Mouse (Mus musculus) MEL (cell line): Measurements from ENCODE around the gene Soat1. TPM values are rescaled to one million over a fixed set of nuclear protein-coding genes. Genes with fewer than 3 reads are reported as not detected.

Experiments
- DNase-seq: peaks from one replicate; pipeline ENCODE4 v3.0.0; 2011; ENCODE audit warnings: low read depth, low spot score
- H3K27ac ChIP-seq: 2 replicates; pipeline ENCODE4 v1.5.1; 2012; ENCODE audit warnings: low read depth, mild to moderate bottlenecking, control low read depth, low read length, moderate library complexity; ENCODE audit not compliant: control insufficient read depth
- H3K27me3 ChIP-seq, 2 experiments: fragments of 150-350 bp in 1 of 2; sonication (generic) in 1 of 2; 2 replicates each; pipeline ENCODE4 v1.6.1; 2012; ENCODE audit warnings: low read length in 2 of 2, mild to moderate bottlenecking in 2 of 2, improper control_type of control experiment in 1 of 2, moderate library complexity in 1 of 2; ENCODE audit not compliant: insufficient read depth in 2 of 2, control insufficient read depth in 1 of 2
- H3K36me3 ChIP-seq, 2 experiments: 2 replicates each; pipeline ENCODE4 v1.6.1; 2012 to 2014; ENCODE audit warnings: low read length in 2 of 2, improper control_type of control experiment in 1 of 2, inconsistent platforms in 1 of 2, mild to moderate bottlenecking in 1 of 2; ENCODE audit not compliant: insufficient read depth in 2 of 2, control insufficient read depth in 1 of 2
- H3K4me1 ChIP-seq, 2 experiments: fragments of 150-350 bp in 1 of 2; sonication (generic) in 1 of 2; 2 replicates each; pipeline ENCODE4 v1.6.1; 2012; ENCODE audit warnings: low read length in 2 of 2, improper control_type of control experiment in 1 of 2, mild to moderate bottlenecking in 1 of 2; ENCODE audit not compliant: insufficient read depth in 2 of 2, control insufficient read depth in 1 of 2
- H3K4me3 ChIP-seq, 2 experiments: fragments of 150-350 bp in 1 of 2; sonication (generic) in 1 of 2; 2 replicates each; pipeline ENCODE4 v1.5.1; 2012; ENCODE audit warnings: low read depth in 2 of 2, low read length in 2 of 2, mild to moderate bottlenecking in 2 of 2, moderate library complexity in 2 of 2, control low read depth in 1 of 2, improper control_type of control experiment in 1 of 2; ENCODE audit not compliant: control insufficient read depth in 1 of 2, insufficient read depth in 1 of 2
- H3K79me2 ChIP-seq: 2 replicates; pipeline ENCODE4 v1.6.1; 2012; ENCODE audit warnings: mild to moderate bottlenecking, low read length, moderate library complexity; ENCODE audit not compliant: control insufficient read depth, poor library complexity, insufficient read depth
- H3K9ac ChIP-seq: 2 replicates; pipeline ENCODE4 v1.6.1; 2012; ENCODE audit warnings: low read depth, mild to moderate bottlenecking, control low read depth, low read length, moderate library complexity; ENCODE audit not compliant: control insufficient read depth, poor library complexity, severe bottlenecking
- H3K9me3 ChIP-seq: fragments of 150-350 bp; sonication (generic); replicated peaks from 2 replicates; pipeline ENCODE4 v1.6.1; 2012; ENCODE audit warnings: mild to moderate bottlenecking, low read length, improper control_type of control experiment, moderate library complexity; ENCODE audit not compliant: insufficient read depth
- BHLHE40 ChIP-seq: IDR thresholded peaks from 2 replicates; pipeline ENCODE4 v1.6.1; 2012; ENCODE audit warnings: low read depth, mild to moderate bottlenecking, inconsistent platforms, low read length, improper control_type of control experiment, borderline replicate concordance
- CTCF ChIP-seq, 3 experiments: IDR thresholded peaks in 2 of 3; conservative IDR thresholded peaks in 1 of 3; 2 replicates each; pipeline ENCODE4 v1.5.1; 2011 to 2012; ENCODE audit warnings: low read length in 3 of 3, low read depth in 2 of 3, mild to moderate bottlenecking in 2 of 3, improper control_type of control experiment in 1 of 3, inconsistent platforms in 1 of 3, mixed read lengths in 1 of 3, moderate library complexity in 1 of 3; ENCODE audit not compliant: control insufficient read depth in 1 of 3, insufficient read depth in 1 of 3, poor library complexity in 1 of 3, severe bottlenecking in 1 of 3
- E2F4 ChIP-seq: IDR thresholded peaks from 2 replicates; pipeline ENCODE4 v1.6.1; 2011; ENCODE audit warnings: low read depth, low read length, improper control_type of control experiment, borderline replicate concordance
- ELF1 ChIP-seq: IDR thresholded peaks from 2 replicates; pipeline ENCODE4 v1.6.1; 2014; ENCODE audit warnings: low read depth, mild to moderate bottlenecking, inconsistent platforms, low read length, improper control_type of control experiment, moderate library complexity
- EP300 ChIP-seq, 2 experiments: IDR thresholded peaks; 2 replicates each; pipeline ENCODE4 v1.6.1; 2011; ENCODE audit warnings: improper control_type of control experiment in 2 of 2, low read length in 2 of 2, low read depth in 1 of 2, mild to moderate bottlenecking in 1 of 2
- GABPA ChIP-seq: IDR thresholded peaks from 2 replicates; pipeline ENCODE4 v1.6.1; 2012; ENCODE audit warnings: low read depth, mild to moderate bottlenecking, inconsistent platforms, low read length, improper control_type of control experiment, moderate library complexity
- HCFC1 ChIP-seq: IDR thresholded peaks from 2 replicates; pipeline ENCODE4 v1.6.1; 2012; ENCODE audit warnings: low read depth, mild to moderate bottlenecking, inconsistent platforms, low read length, improper control_type of control experiment, moderate library complexity
- JUND ChIP-seq: IDR thresholded peaks from 2 replicates; pipeline ENCODE4 v1.6.1; 2011; ENCODE audit warnings: low read depth, mild to moderate bottlenecking, improper control_type of control experiment, low read length
- MAFK ChIP-seq: IDR thresholded peaks from 2 replicates; pipeline ENCODE4 v1.6.1; 2011; ENCODE audit warnings: low read depth, mild to moderate bottlenecking, low read length, improper control_type of control experiment, borderline replicate concordance
- MYC ChIP-seq: IDR thresholded peaks from 2 replicates; pipeline ENCODE4 v1.6.1; 2011; ENCODE audit warnings: low read depth, mild to moderate bottlenecking, low read length, improper control_type of control experiment, moderate library complexity
- NRF1 ChIP-seq: IDR thresholded peaks from 2 replicates; pipeline ENCODE4 v1.6.1; 2014; ENCODE audit warnings: low read depth, mild to moderate bottlenecking, inconsistent platforms, low read length, improper control_type of control experiment, moderate library complexity; ENCODE audit not compliant: poor library complexity, insufficient read depth, severe bottlenecking
- POLR2A ChIP-seq, 2 experiments: IDR thresholded peaks; 2 replicates each; pipeline ENCODE4 v1.6.1; 2011 to 2012; ENCODE audit warnings: low read length in 2 of 2, mild to moderate bottlenecking in 2 of 2, control low read depth in 1 of 2, improper control_type of control experiment in 1 of 2, low read depth in 1 of 2, moderate library complexity in 1 of 2; ENCODE audit not compliant: control insufficient read depth in 1 of 2, insufficient read depth in 1 of 2, poor library complexity in 1 of 2
- RAD21 ChIP-seq: IDR thresholded peaks from 2 replicates; pipeline ENCODE4 v1.6.1; 2011; ENCODE audit warnings: mild to moderate bottlenecking, low read depth, low read length, improper control_type of control experiment
- RCOR1 ChIP-seq: IDR thresholded peaks from 2 replicates; pipeline ENCODE4 v1.6.1; 2012; ENCODE audit warnings: low read depth, mild to moderate bottlenecking, inconsistent platforms, low read length, improper control_type of control experiment
- SIN3A ChIP-seq: IDR thresholded peaks from 2 replicates; pipeline ENCODE4 v1.6.1; 2012; ENCODE audit warnings: low read length, improper control_type of control experiment, inconsistent platforms
- SMC3 ChIP-seq: IDR thresholded peaks from 2 replicates; pipeline ENCODE4 v1.6.1; 2011; ENCODE audit warnings: low read depth, low read length, improper control_type of control experiment
- TBP ChIP-seq: IDR thresholded peaks from 2 replicates; pipeline ENCODE4 v1.8.0; 2011; ENCODE audit warnings: low read depth, low read length, improper control_type of control experiment
- TCF12 ChIP-seq: IDR thresholded peaks from 2 replicates; pipeline ENCODE4 v1.6.1; 2014; ENCODE audit warnings: low read depth, mild to moderate bottlenecking, inconsistent platforms, low read length, improper control_type of control experiment, moderate library complexity
- UBTF ChIP-seq: IDR thresholded peaks from 2 replicates; pipeline ENCODE4 v1.6.1; 2012; ENCODE audit warnings: low read depth, mild to moderate bottlenecking, inconsistent platforms, low read length, improper control_type of control experiment, moderate library complexity, borderline replicate concordance; ENCODE audit not compliant: insufficient read depth
- USF1 ChIP-seq: IDR thresholded peaks from 2 replicates; pipeline ENCODE4 v1.6.1; 2014; ENCODE audit warnings: low read depth, mild to moderate bottlenecking, inconsistent platforms, low read length, improper control_type of control experiment, moderate library complexity
- ZNF384 ChIP-seq: IDR thresholded peaks from 2 replicates; pipeline ENCODE4 v1.6.1; 2012; ENCODE audit warnings: low read depth, mild to moderate bottlenecking, inconsistent platforms, low read length, improper control_type of control experiment
- polyA plus RNA-seq, 2 experiments: library from polyadenylated mRNA; stranded (reverse) in 1 of 2; unstranded in 1 of 2; fragments of >175 nt in 1 of 2; fragments of >200 nt in 1 of 2; gene quantifications; 2 replicates each; pipeline versions ENCODE4 v1.2.1 to v1.2.4; 2012; ENCODE audit warnings: low replicate concordance in 2 of 2, low read depth in 1 of 2; ENCODE audit not compliant: insufficient read length in 2 of 2, insufficient read depth in 1 of 2, missing spikeins in 1 of 2
- total RNA-seq: library from RNA; depleted of rRNA; stranded (reverse); fragments of 300-350 nt; gene quantifications from 2 replicates; pipeline ENCODE4 v1.2.3, GENCODE M21; 2012

Soat1 gene
- total and polyA plus RNA-seq, 3 experiments: 2.7 to 10.5 TPM; not detected in 1

GRCm38 (mm10) chr1:156432498-156432897 lies 41.6 kb downstream of the Soat1 start:
- H3K27ac ChIP-seq: no peak overlapping the region
- H3K9ac ChIP-seq: no peak overlapping the region
- H3K9me3 ChIP-seq: no peaks in the 10 kb centered on the region
- H3K4me1 ChIP-seq: no peaks in the 10 kb centered on the region
- H3K79me2 ChIP-seq: no peaks in the 10 kb centered on the region
- DNase-seq: no peak
- H3K27me3 ChIP-seq: no peaks in the 10 kb centered on the region
- no peak overlapping the region for H3K4me3 ChIP-seq
- H3K36me3 ChIP-seq: no peaks in the 10 kb centered on the region
- TF ChIP-seq POLR2A (IDR thresholded peaks at IDR 0.05; ENCODE audit: control insufficient read depth in 1 of 2, insufficient read depth in 1 of 2, low read depth in 1 of 2, low read length in 2 of 2, poor library complexity in 1 of 2) (no peak), HCFC1 (no peak)
- TF ChIP-seq, all 39 proteins: peak for 0

GRCm38 (mm10) chr1:156428434-156428833 lies 45.7 kb downstream of the Soat1 start:
- H3K36me3 ChIP-seq: peaks cover 0 to 3% of the 10 kb centered on the region in 2 experiments; a peak in 2 of 4 replicates
- no peaks in the 10 kb centered on the region for H3K9me3 ChIP-seq
- H3K9ac ChIP-seq: no peak overlapping the region
- H3K79me2 ChIP-seq: no peaks in the 10 kb centered on the region
- no peaks in the 10 kb centered on the region for H3K27me3 ChIP-seq
- no peak for DNase-seq
- TF ChIP-seq TCF12: no peak
- TF ChIP-seq CTCF (IDR thresholded peaks at IDR 0.05 in 2 of 3, conservative IDR thresholded peaks at IDR 0.05 in 1 of 3; ENCODE audit: control insufficient read depth in 1 of 3, insufficient read depth in 1 of 3, low read depth in 2 of 3, low read length in 3 of 3, poor library complexity in 1 of 3, severe bottlenecking in 1 of 3): no peak
- no peak for TF ChIP-seq E2F4
- no peak for TF ChIP-seq GABPA
- TF ChIP-seq RAD21: no peak
- no peak for TF ChIP-seq ZNF384
- TF ChIP-seq SMC3: no peak
- TF ChIP-seq MYC: no peak
- no peak for TF ChIP-seq USF1
- TF ChIP-seq HCFC1: no peak
- no peak for TF ChIP-seq ELF1
- TF ChIP-seq RCOR1: no peak
- TF ChIP-seq JUND: no peak
- TF ChIP-seq TBP: no peak
- no peak for TF ChIP-seq MAFK
- TF ChIP-seq NRF1: no peak
- TF ChIP-seq EP300 (IDR thresholded peaks at IDR 0.05; ENCODE audit: low read depth in 1 of 2, low read length in 2 of 2): no peak
- no peak for TF ChIP-seq UBTF
- TF ChIP-seq BHLHE40: no peak
- TF ChIP-seq SIN3A: no peak
- TF ChIP-seq, all 39 proteins: peak for 0
- H3K27ac ChIP-seq: no peak overlapping the region
- H3K4me3 ChIP-seq: no peak overlapping the region
- H3K4me1 ChIP-seq: peaks cover 0 to 10% of the 10 kb centered on the region in 2 experiments; a peak in 2 of 4 replicates
